Mouse (Mus musculus) forebrain, embryonic 16.5 days (tissue): ENCODE data around the gene Map7. TPM values are rescaled to one million over a fixed set of nuclear protein-coding genes. Genes with fewer than 3 reads are reported as not detected.
A peak's percentile ranks its signal among the peaks of the same experiment; 100 is the strongest.

ENCODE experiments used
- ATAC-seq: fragments of 200-750 bp; cut with Nextera tagmentation; 2 replicates; pipeline ENCODE4 v1.8.0; 2017; ENCODE audit warnings: mild to moderate bottlenecking, moderate library complexity
- H3K27ac ChIP-seq: fragments of 300-500 bp; sonication (generic); 2 replicates; pipeline ENCODE4 v1.5.1; 2014; ENCODE audit warnings: low read length, control low read depth
- H3K27me3 ChIP-seq: fragments of 300-500 bp; sonication (generic); replicated peaks from 2 replicates; pipeline ENCODE4 v1.6.1; 2014; ENCODE audit warnings: low read length; ENCODE audit not compliant: control insufficient read depth, insufficient read depth
- H3K36me3 ChIP-seq: fragments of 300-500 bp; sonication (generic); 2 replicates; pipeline ENCODE4 v1.6.1; 2014; ENCODE audit not compliant: control insufficient read depth, insufficient read depth
- H3K4me1 ChIP-seq: fragments of 300-500 bp; sonication (generic); replicated peaks from 2 replicates; pipeline ENCODE4 v1.6.1; 2014; ENCODE audit warnings: low read length; ENCODE audit not compliant: control insufficient read depth, insufficient read depth
- H3K4me2 ChIP-seq: fragments of 300-500 bp; sonication (generic); 2 replicates; pipeline ENCODE4 v1.6.1; 2014; ENCODE audit warnings: mild to moderate bottlenecking, low read length, control low read depth
- H3K4me3 ChIP-seq: fragments of 300-500 bp; sonication (generic); replicated peaks from 2 replicates; pipeline ENCODE4 v1.5.1; 2014; ENCODE audit warnings: mild to moderate bottlenecking, low read length, control low read depth
- H3K9ac ChIP-seq: fragments of 300-500 bp; sonication (generic); replicated peaks from 2 replicates; pipeline ENCODE4 v1.6.1; 2014; ENCODE audit warnings: low read depth, low read length, control low read depth
- H3K9me3 ChIP-seq: fragments of 300-500 bp; sonication (generic); 2 replicates; pipeline ENCODE4 v1.6.1; 2016; ENCODE audit warnings: low read length; ENCODE audit not compliant: control insufficient read depth
- WGBS: fragments of 180-500 bp; shearing (Covaris S2); extraction: QIAGEN DNeasy Blood & Tissue Kit; methylation state at CpG from one replicate; pipeline ENCODE4 v1.1.7; 2014; 5-methylcytosine and 5-hydroxymethylcytosine counted together
- polyA plus RNA-seq: library from polyadenylated mRNA; unstranded; fragments of >200 nt; fragmentation: Nextera tagmentation; extraction: Ambion mirVana; gene quantifications from 2 replicates; pipeline ENCODE4 v1.2.1, GENCODE M21; 2015

Gene Map7
- polyA plus RNA-seq, 1 experiment from 2014 or later: 8.2 TPM

GRCm38 (mm10) chr10:20176054-20176453, 27.8 kb downstream of the Map7 start:
- Histone ChIP-seq H3K4me1 (peaks cover 2% of the 10 kb centered on the region), H3K27ac (no peak overlapping the region), H3K4me3 (no peak overlapping the region), H3K9me3 (no peaks in the 10 kb centered on the region), H3K4me2 (no peak overlapping the region), H3K36me3 (no peaks in the 10 kb centered on the region), H3K27me3 (no peaks in the 10 kb centered on the region), H3K9ac (no peak overlapping the region)
- WGBS: 60% methylated on average over 7 of the region's 7 CpGs
- no peak for ATAC-seq

DNA sequence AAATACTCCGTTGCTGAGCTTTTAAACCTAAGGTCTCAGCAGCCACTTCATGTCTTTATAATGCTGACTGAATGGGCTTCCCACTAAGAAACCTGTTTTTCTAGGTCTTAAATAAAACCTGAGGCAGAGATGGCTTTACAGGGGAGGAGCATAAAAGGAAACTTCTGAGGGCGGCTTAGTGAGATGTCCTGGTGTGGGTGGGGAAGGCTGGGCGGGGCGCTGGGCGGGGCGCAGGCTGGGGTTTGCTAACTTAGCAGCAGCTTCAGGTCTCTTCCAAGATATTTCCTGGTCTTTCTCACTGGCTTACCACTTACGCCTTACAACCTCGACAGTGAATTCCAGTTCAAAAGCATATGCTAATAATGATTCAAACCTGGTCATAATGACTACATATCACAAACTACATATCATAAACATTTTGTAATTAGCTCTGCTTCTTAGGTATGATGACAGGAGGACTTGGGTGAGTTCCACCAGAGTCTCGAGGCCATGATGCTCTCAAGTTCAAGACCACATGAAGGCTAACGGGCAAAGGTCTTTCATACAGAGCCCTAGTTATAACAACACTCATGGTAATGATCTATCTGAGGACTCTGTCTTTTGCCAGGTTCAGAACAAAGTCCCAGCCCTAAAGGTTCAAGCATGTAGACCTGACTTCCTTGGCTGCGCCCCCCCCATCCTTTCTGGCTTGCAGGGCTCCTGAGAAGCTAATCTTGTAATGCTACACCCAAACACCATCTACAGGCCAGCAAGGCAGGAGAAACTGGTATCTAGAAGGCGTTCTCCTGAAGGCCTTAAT, 30.7 kb downstream of the Map7 start:
- no peak overlapping the region for H3K9ac ChIP-seq
- H3K4me3 ChIP-seq: no peak overlapping the region
- H3K4me2 ChIP-seq: no peak overlapping the region
- no peaks in the 10 kb centered on the region for H3K27me3 ChIP-seq
- ATAC-seq: no peak
- H3K4me1 ChIP-seq: peaks cover 3% of the 10 kb centered on the region; the same call in 1 of the 2 replicates
- no peaks in the 10 kb centered on the region for H3K36me3 ChIP-seq
- H3K9me3 ChIP-seq: no peaks in the 10 kb centered on the region
- no peak overlapping the region for H3K27ac ChIP-seq
- WGBS: 49% methylated on average over 12 of the region's 12 CpGs

DNA sequence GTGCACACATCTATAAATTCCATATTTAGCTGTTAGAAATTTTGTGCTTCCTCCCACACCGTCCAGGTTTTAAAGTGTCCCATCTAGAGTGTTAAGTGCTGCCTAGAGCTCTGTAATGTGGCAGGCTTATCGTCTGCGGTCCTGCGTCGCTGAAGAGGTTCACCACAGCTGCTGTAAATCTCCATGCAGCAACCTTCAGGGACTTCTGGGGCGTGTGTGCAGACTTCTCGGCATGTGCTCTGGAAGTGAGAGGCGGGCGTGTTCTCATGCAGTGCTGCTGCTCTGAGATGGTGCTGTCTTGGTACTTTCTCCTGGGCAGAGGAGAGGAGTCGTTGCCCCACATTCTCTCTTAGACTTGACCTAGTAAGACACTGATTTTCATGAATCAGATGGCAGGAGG, 32.9 kb downstream of the Map7 start:
- H3K27me3 ChIP-seq: no peaks in the 10 kb centered on the region
- no peak for ATAC-seq
- no peak overlapping the region for H3K4me3 ChIP-seq
- no peaks in the 10 kb centered on the region for H3K36me3 ChIP-seq
- H3K4me2 ChIP-seq: no peak overlapping the region
- H3K9me3 ChIP-seq: no peaks in the 10 kb centered on the region
- 62% methylated on average over 10 of the region's 10 CpGs for WGBS
- H3K27ac ChIP-seq: no peak overlapping the region
- no peak overlapping the region for H3K9ac ChIP-seq
- peaks cover 3% of the 10 kb centered on the region; the same call in 1 of the 2 replicates for H3K4me1 ChIP-seq

GRCm38 (mm10) chr10:20181680-20182399, 33.6 kb downstream of the Map7 start:
- Histone ChIP-seq H3K9ac (no peak overlapping the region), H3K27ac (no peak overlapping the region), H3K4me1 (peaks cover 3% of the 10 kb centered on the region; the same call in 1 of the 2 replicates), H3K4me2 (no peak overlapping the region), H3K4me3 (no peak overlapping the region), H3K9me3 (no peaks in the 10 kb centered on the region), H3K27me3 (no peaks in the 10 kb centered on the region), H3K36me3 (no peaks in the 10 kb centered on the region)
- 37% methylated on average over 11 of the region's 11 CpGs for WGBS
- ATAC-seq: 0 out of 2 replicates have a peak, but pooled peaks have one; percentile 40

DNA sequence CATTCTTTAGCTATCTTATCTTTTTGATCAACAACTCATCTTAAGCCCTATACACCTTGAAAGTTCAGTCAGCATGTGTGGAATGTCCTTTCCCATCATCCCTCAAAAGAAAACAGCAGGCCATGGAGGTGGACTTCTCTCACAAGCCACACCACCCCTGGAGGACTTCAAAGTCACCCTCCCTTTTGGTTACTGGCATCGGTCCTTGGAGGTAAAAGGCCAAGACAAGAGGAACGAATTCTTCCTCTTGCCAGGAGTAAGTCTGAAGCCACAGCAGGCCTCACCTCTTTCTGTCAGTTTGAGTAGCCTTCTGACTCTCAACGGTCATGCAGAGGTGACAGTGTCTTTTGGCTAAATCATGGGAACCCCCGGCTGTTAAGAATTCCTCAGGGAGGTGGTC, 36.1 kb downstream of the Map7 start:
- H3K9me3 ChIP-seq: no peaks in the 10 kb centered on the region
- H3K27me3 ChIP-seq: no peaks in the 10 kb centered on the region
- H3K27ac ChIP-seq: no peak overlapping the region
- WGBS: 86% methylated on average over 4 of the region's 4 CpGs
- H3K36me3 ChIP-seq: no peaks in the 10 kb centered on the region
- no peak overlapping the region for H3K4me2 ChIP-seq
- ATAC-seq: no peak
- no peak overlapping the region for H3K9ac ChIP-seq
- H3K4me3 ChIP-seq: no peak overlapping the region
- H3K4me1 ChIP-seq: peaks cover 3% of the 10 kb centered on the region; the same call in 1 of the 2 replicates

DNA sequence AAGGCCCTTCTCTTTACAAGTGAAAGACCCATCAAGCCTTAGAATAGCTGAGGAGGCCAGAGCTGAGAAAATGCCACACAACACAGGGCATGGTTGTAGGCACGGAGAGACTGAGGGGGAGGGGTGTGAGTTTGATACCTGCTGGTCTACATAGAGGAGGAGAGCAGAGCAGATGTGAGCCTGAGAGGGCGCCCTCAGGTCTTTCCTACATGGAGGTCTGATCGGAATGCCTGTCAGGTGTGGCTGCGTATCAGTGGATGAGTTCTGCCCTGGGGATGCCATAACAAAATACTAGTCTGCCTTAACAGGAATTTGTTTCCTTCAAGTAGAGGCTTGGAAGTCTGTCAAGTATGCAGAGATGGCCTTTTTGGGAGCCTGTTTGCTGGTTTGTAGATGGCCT, 37.0 kb downstream of the Map7 start:
- H3K4me2 ChIP-seq: no peak overlapping the region
- H3K27me3 ChIP-seq: no peaks in the 10 kb centered on the region
- no peaks in the 10 kb centered on the region for H3K9me3 ChIP-seq
- no peaks in the 10 kb centered on the region for H3K36me3 ChIP-seq
- no peak overlapping the region for H3K4me3 ChIP-seq
- 86% methylated on average over 4 of the region's 4 CpGs for WGBS
- H3K27ac ChIP-seq: no peak overlapping the region
- ATAC-seq: no peak
- no peak overlapping the region for H3K9ac ChIP-seq
- peaks cover 3% of the 10 kb centered on the region; the same call in 1 of the 2 replicates for H3K4me1 ChIP-seq

DNA sequence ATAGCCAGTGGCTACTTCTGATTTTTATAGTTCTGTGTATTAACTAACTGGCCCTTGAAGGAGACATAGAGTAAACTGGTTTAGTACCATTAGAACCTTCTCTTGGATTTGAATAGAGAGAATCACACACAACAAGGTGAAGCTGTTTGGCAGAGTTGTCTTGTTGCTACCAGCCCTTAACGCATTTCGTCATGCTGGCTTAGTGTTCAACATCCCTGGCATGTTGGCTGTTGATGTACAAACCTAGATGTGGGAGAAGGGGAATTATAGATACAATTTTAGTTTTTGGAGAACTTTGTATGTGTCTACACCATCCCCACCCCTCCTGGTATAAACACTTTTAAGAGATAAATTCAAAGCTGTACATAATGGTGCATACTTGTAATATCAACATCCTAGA, 37.5 kb downstream of the Map7 start:
- Histone ChIP-seq H3K4me2 (no peak overlapping the region), H3K27ac (no peak overlapping the region), H3K9me3 (no peaks in the 10 kb centered on the region), H3K27me3 (no peaks in the 10 kb centered on the region), H3K36me3 (no peaks in the 10 kb centered on the region), H3K9ac (no peak overlapping the region), H3K4me1 (peaks cover 3% of the 10 kb centered on the region; the same call in 1 of the 2 replicates), H3K4me3 (no peak overlapping the region)
- ATAC-seq: no peak
- WGBS: 94% methylated on average over 2 of the region's 2 CpGs

DNA sequence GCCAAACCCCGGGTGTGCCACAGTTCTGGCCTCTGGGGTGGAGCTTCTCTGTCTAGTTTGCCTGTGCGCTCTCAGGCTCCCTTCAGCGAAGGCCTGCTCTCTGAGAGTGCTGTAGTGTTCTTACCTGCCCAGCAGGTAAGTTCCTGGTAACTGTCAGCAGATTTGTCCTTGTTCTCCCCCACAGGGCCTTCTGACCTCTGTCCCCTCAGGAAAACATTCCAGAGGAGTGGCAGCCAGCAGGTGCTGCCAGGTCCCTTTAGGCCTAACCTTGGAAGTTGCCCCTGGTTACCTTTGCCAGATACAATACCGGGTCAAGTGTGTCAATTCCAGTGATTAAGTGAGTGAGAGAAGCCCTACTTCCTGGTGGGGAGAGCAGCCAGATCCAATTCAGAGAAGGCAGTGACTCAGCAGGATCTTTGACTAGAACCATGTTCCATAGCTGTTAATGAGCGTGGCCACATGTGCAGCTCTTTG, 38.6 kb downstream of the Map7 start:
- H3K36me3 ChIP-seq: no peaks in the 10 kb centered on the region
- H3K9me3 ChIP-seq: no peaks in the 10 kb centered on the region
- 86% methylated on average over 5 of the region's 5 CpGs for WGBS
- no peak for ATAC-seq
- no peak overlapping the region for H3K9ac ChIP-seq
- no peak overlapping the region for H3K4me2 ChIP-seq
- no peaks in the 10 kb centered on the region for H3K27me3 ChIP-seq
- no peak overlapping the region for H3K4me3 ChIP-seq
- no peak overlapping the region for H3K27ac ChIP-seq
- peaks cover under 1% of the 10 kb centered on the region; the same call in 1 of the 2 replicates for H3K4me1 ChIP-seq

- no peak overlapping the region for H3K27ac ChIP-seq
- no peak overlapping the region for H3K4me2 ChIP-seq
- H3K27me3 ChIP-seq: no peaks in the 10 kb centered on the region
- H3K36me3 ChIP-seq: no peaks in the 10 kb centered on the region
- no peak overlapping the region for H3K4me3 ChIP-seq
- 88% methylated on average over 6 of the region's 6 CpGs for WGBS
- no peak overlapping the region for H3K9ac ChIP-seq
- ATAC-seq: no peak
- H3K9me3 ChIP-seq: no peaks in the 10 kb centered on the region
- no peaks in the 10 kb centered on the region for H3K4me1 ChIP-seq
These were observed 42.0 kb downstream of the Map7 start for GRCm38 (mm10) chr10:20190139-20190747.
